Mouse (Mus musculus) heart, embryonic 10.5 days (tissue): ENCODE measurements around the gene Tmem82. TPM values are rescaled to one million over a fixed set of nuclear protein-coding genes. Genes with fewer than 3 reads are reported as not detected.

Experiments
- DNase-seq: peaks from one replicate; pipeline ENCODE4 v3.0.0-alpha.2; 2017; ENCODE audit warnings: low spot score
- H3K27ac ChIP-seq: fragments of 300-500 bp; sonication (generic); 2 replicates; pipeline ENCODE4 v1.5.1; 2016; ENCODE audit warnings: mild to moderate bottlenecking
- H3K27me3 ChIP-seq: fragments of 300-500 bp; sonication (generic); 2 replicates; pipeline ENCODE4 v1.6.1; 2016; ENCODE audit warnings: mild to moderate bottlenecking; ENCODE audit not compliant: poor library complexity, insufficient read depth, severe bottlenecking
- H3K36me3 ChIP-seq: fragments of 300-500 bp; sonication (generic); 2 replicates; pipeline ENCODE4 v1.6.1; 2016; ENCODE audit warnings: mild to moderate bottlenecking, moderate library complexity
- H3K4me1 ChIP-seq: fragments of 300-500 bp; sonication (generic); 2 replicates; pipeline ENCODE4 v1.6.1; 2016; ENCODE audit warnings: mild to moderate bottlenecking
- H3K4me3 ChIP-seq: fragments of 300-500 bp; sonication (generic); 2 replicates; pipeline ENCODE4 v1.5.1; 2016; ENCODE audit warnings: mild to moderate bottlenecking, moderate library complexity
- H3K9me3 ChIP-seq: fragments of 300-500 bp; sonication (generic); 2 replicates; pipeline ENCODE4 v1.6.1; 2016; ENCODE audit warnings: mild to moderate bottlenecking, moderate library complexity
- WGBS: fragments of 180-500 bp; shearing (Covaris S2); methylation state at CpG from one replicate; pipeline ENCODE4 v1.1.7; 2016; 5-methylcytosine and 5-hydroxymethylcytosine counted together
- polyA plus RNA-seq: library from polyadenylated mRNA; unstranded; fragments of >200 nt; fragmentation: Nextera tagmentation; extraction: Ambion mirVana; gene quantifications from 2 replicates; pipeline ENCODE4 v1.2.1, GENCODE M21; 2016

Tmem82 gene
- polyA plus RNA-seq, 1 experiment from 2014 or later, result 2.4 TPM

- Histone ChIP-seq H3K9me3 (no peaks in the 10 kb centered on the region), H3K27me3 (peaks cover 7% of the 10 kb centered on the region; the same call in 1 of the 2 replicates), H3K4me1 (peaks cover 78% of the 10 kb centered on the region), H3K27ac (peak overlapping the region; percentile 91), H3K4me3 (no peak overlapping the region; the same call in 1 of the 2 replicates), H3K36me3 (no peaks in the 10 kb centered on the region)
- no peak for DNase-seq
- 66% methylated on average over 12 of the region's 12 CpGs for WGBS
These were observed 17.1 kb downstream of the Tmem82 start for GRCm38 (mm10) chr4:141601148-141601862.

- no peak for DNase-seq
- H3K4me3 ChIP-seq, result peak overlapping the region; percentile 79
These were observed 18.1 kb downstream of the Tmem82 start for GRCm38 (mm10) chr4:141600364-141600763.

GRCm38 (mm10) chr4:141599251-141600141 lies 18.9 kb downstream of the Tmem82 start:
- Histone ChIP-seq H3K27me3 (peaks cover 7% of the 10 kb centered on the region; the same call in 1 of the 2 replicates), H3K27ac (peak overlapping the region; percentile 91), H3K36me3 (peaks cover 12% of the 10 kb centered on the region), H3K9me3 (no peaks in the 10 kb centered on the region), H3K4me3 (peak overlapping the region; percentile 79), H3K4me1 (peaks cover 72% of the 10 kb centered on the region)
- WGBS, result under 1% methylated on average over 56 of the region's 57 CpGs
- DNase-seq, result no peak

More at GRCm38 (mm10) chr4:141600364-141600763, 18.1 kb downstream of the Tmem82 start:
- peak overlapping the region; percentile 91 for H3K27ac ChIP-seq
- 29% methylated on average over 6 of the region's 6 CpGs for WGBS
- peaks cover 74% of the 10 kb centered on the region for H3K4me1 ChIP-seq
- no peaks in the 10 kb centered on the region for H3K9me3 ChIP-seq
- peaks cover 7% of the 10 kb centered on the region; the same call in 1 of the 2 replicates for H3K27me3 ChIP-seq
- peaks cover 4% of the 10 kb centered on the region for H3K36me3 ChIP-seq

- WGBS, result under 1% methylated on average over 9 of the region's 9 CpGs
- peak overlapping the region; percentile 91 for H3K27ac ChIP-seq
- no peak for DNase-seq
These were observed 19.6 kb downstream of the Tmem82 start for GRCm38 (mm10) chr4:141598894-141599250.

GRCm38 (mm10) chr4:141598199-141598893 lies 20.1 kb downstream of the Tmem82 start:
- WGBS, result 1% methylated on average over 19 of the region's 19 CpGs
- Histone ChIP-seq H3K4me1 (peaks cover 62% of the 10 kb centered on the region), H3K9me3 (no peaks in the 10 kb centered on the region), H3K27ac (peak overlapping the region; percentile 91), H3K36me3 (peaks cover 22% of the 10 kb centered on the region), H3K27me3 (peaks cover 7% of the 10 kb centered on the region; the same call in 1 of the 2 replicates), H3K4me3 (peak overlapping the region; percentile 79)
- DNase-seq, result no peak

More at GRCm38 (mm10) chr4:141598894-141599250, 19.6 kb downstream of the Tmem82 start:
- H3K36me3 ChIP-seq, result peaks cover 19% of the 10 kb centered on the region
- H3K4me3 ChIP-seq, result peak overlapping the region; percentile 79
- peaks cover 7% of the 10 kb centered on the region; the same call in 1 of the 2 replicates for H3K27me3 ChIP-seq
- H3K4me1 ChIP-seq, result peaks cover 66% of the 10 kb centered on the region
- no peaks in the 10 kb centered on the region for H3K9me3 ChIP-seq

- Histone ChIP-seq H3K9me3 (no peaks in the 10 kb centered on the region), H3K36me3 (peaks cover 37% of the 10 kb centered on the region), H3K27me3 (peaks cover 7% of the 10 kb centered on the region; the same call in 1 of the 2 replicates), H3K4me3 (no peak overlapping the region), H3K27ac (no peak overlapping the region), H3K4me1 (peaks cover 48% of the 10 kb centered on the region)
- whole genome bisulfite sequencing, result 72% methylated on average over 8 of the region's 8 CpGs
- DNase-seq, result no peak
These were observed 21.6 kb downstream of the Tmem82 start for GRCm38 (mm10) chr4:141596700-141597328.

GRCm38 (mm10) chr4:141595605-141596268 lies 22.7 kb downstream of the Tmem82 start:
- Histone ChIP-seq H3K36me3 (peaks cover 47% of the 10 kb centered on the region), H3K9me3 (no peaks in the 10 kb centered on the region), H3K27me3 (no peaks in the 10 kb centered on the region; the same call in 1 of the 2 replicates), H3K4me3 (no peak overlapping the region), H3K4me1 (peaks cover 38% of the 10 kb centered on the region), H3K27ac (no peak overlapping the region)
- DNase-seq, result no peak
- 76% methylated on average over 9 of the region's 9 CpGs for WGBS

GRCm38 (mm10) chr4:141595138-141595537 lies 23.3 kb downstream of the Tmem82 start:
- H3K27me3 ChIP-seq, result no peaks in the 10 kb centered on the region
- no peaks in the 10 kb centered on the region for H3K9me3 ChIP-seq
- DNase-seq, result no peak
- H3K36me3 ChIP-seq, result peaks cover 51% of the 10 kb centered on the region
- H3K4me1 ChIP-seq, result peaks cover 32% of the 10 kb centered on the region
- 93% methylated on average over 11 of the region's 11 CpGs for WGBS
- no peak overlapping the region for H3K27ac ChIP-seq
- no peak overlapping the region for H3K4me3 ChIP-seq

- no peaks in the 10 kb centered on the region for H3K4me1 ChIP-seq
- WGBS, result 25% methylated on average over 3 of the region's 3 CpGs
- no peaks in the 10 kb centered on the region for H3K9me3 ChIP-seq
- H3K36me3 ChIP-seq, result peaks cover 86% of the 10 kb centered on the region
- no peak overlapping the region for H3K27ac ChIP-seq
- H3K27me3 ChIP-seq, result no peaks in the 10 kb centered on the region
- H3K4me3 ChIP-seq, result no peak overlapping the region
- no peak for DNase-seq
These were observed 26.9 kb downstream of the Tmem82 start for GRCm38 (mm10) chr4:141591547-141591946.

GRCm38 (mm10) chr4:141583919-141584318 lies 34.5 kb downstream of the Tmem82 start:
- peaks cover 87% of the 10 kb centered on the region for H3K36me3 ChIP-seq
- H3K27ac ChIP-seq, result no peak overlapping the region
- H3K9me3 ChIP-seq, result no peaks in the 10 kb centered on the region
- no peak for DNase-seq
- WGBS, result 85% methylated on average over 8 of the region's 8 CpGs
- 0 out of 2 replicates have a peak, but pooled peaks cover 3% of the 10 kb centered on the region for H3K4me1 ChIP-seq
- no peak overlapping the region for H3K4me3 ChIP-seq
- H3K27me3 ChIP-seq, result no peaks in the 10 kb centered on the region

- Histone ChIP-seq H3K27me3 (no peaks in the 10 kb centered on the region), H3K27ac (no peak overlapping the region), H3K9me3 (no peaks in the 10 kb centered on the region), H3K36me3 (peaks cover 86% of the 10 kb centered on the region), H3K4me3 (no peak overlapping the region), H3K4me1 (0 out of 2 replicates have a peak, but pooled peaks cover 8% of the 10 kb centered on the region)
- no peak for DNase-seq
- WGBS, result 92% methylated on average over 13 of the region's 13 CpGs
These were observed 37.4 kb downstream of the Tmem82 start for GRCm38 (mm10) chr4:141581051-141581450.
